Mouse (Mus musculus): ENCODE results near the gene Mypn. TPM values are rescaled to one million over a fixed set of nuclear protein-coding genes. Genes with fewer than 3 reads are reported as not detected.

Mypn gene
- polyA plus RNA-seq, 1 experiment from 2014 or later: 8.7 TPM

GRCm38 (mm10) chr10:63123141-63123540 lies 80.6 kb downstream of the Mypn start:
- H3K4me2 ChIP-seq (ENCODE audit: low read length): no peak overlapping the region
- H3K4me1 ChIP-seq (ENCODE audit: control insufficient read depth in 2 of 2, insufficient read depth in 2 of 2, low read length in 2 of 2): peaks cover 2 to 4% of the 10 kb centered on the region in 2 experiments; a peak in 1 of 4 replicates
- H3K4me3 ChIP-seq (ENCODE audit: control insufficient read depth in 1 of 2, insufficient read depth in 1 of 2, low read depth in 1 of 2, low read length in 2 of 2): no peak overlapping the region
- H3K27ac ChIP-seq (replicated peaks in 1 of 2; ENCODE audit: control insufficient read depth in 1 of 2, insufficient read depth in 1 of 2, low read depth in 2 of 2, low read length in 2 of 2): no peak overlapping the region
- H3K27me3 ChIP-seq (ENCODE audit: control insufficient read depth, insufficient read depth, low read length): no peaks in the 10 kb centered on the region
- H3K9me3 ChIP-seq (ENCODE audit: control insufficient read depth, low read length): no peaks in the 10 kb centered on the region
- no peak for ATAC-seq (ENCODE audit: insufficient number of reproducible peaks, insufficient read depth, low FRiP score, low read depth)
- H3K9ac ChIP-seq (ENCODE audit: low read length): no peak overlapping the region
- 0 out of 2 replicates have a peak, but pooled peaks cover 7% of the 10 kb centered on the region for H3K36me3 ChIP-seq (ENCODE audit: control insufficient read depth, insufficient read depth, low read length)
- 72% methylated on average over 8 of the region's 8 CpGs for WGBS

GRCm38 (mm10) chr10:63122516-63122915 lies 81.2 kb downstream of the Mypn start:
- H3K4me2 ChIP-seq (ENCODE audit: low read length): no peak overlapping the region
- no peaks in the 10 kb centered on the region for H3K4me1 ChIP-seq (ENCODE audit: control insufficient read depth in 2 of 2, insufficient read depth in 2 of 2, low read length in 2 of 2)
- H3K36me3 ChIP-seq (ENCODE audit: control insufficient read depth, insufficient read depth, low read length): peaks cover 8% of the 10 kb centered on the region; the same call in 1 of the 2 replicates
- 0 out of 2 replicates have a peak, but pooled peaks cover 2% of the 10 kb centered on the region for H3K9me3 ChIP-seq (ENCODE audit: control insufficient read depth, low read length)
- H3K9ac ChIP-seq (ENCODE audit: low read length): no peak overlapping the region
- no peak overlapping the region for H3K27ac ChIP-seq (replicated peaks in 1 of 2; ENCODE audit: control insufficient read depth in 1 of 2, insufficient read depth in 1 of 2, low read depth in 2 of 2, low read length in 2 of 2)
- WGBS: 34% methylated on average over 8 of the region's 8 CpGs
- no peak for ATAC-seq (ENCODE audit: insufficient number of reproducible peaks, insufficient read depth, low FRiP score, low read depth)
- no peaks in the 10 kb centered on the region for H3K27me3 ChIP-seq (ENCODE audit: control insufficient read depth, insufficient read depth, low read length)
- no peak overlapping the region for H3K4me3 ChIP-seq (ENCODE audit: control insufficient read depth in 1 of 2, insufficient read depth in 1 of 2, low read depth in 1 of 2, low read length in 2 of 2)

DNA sequence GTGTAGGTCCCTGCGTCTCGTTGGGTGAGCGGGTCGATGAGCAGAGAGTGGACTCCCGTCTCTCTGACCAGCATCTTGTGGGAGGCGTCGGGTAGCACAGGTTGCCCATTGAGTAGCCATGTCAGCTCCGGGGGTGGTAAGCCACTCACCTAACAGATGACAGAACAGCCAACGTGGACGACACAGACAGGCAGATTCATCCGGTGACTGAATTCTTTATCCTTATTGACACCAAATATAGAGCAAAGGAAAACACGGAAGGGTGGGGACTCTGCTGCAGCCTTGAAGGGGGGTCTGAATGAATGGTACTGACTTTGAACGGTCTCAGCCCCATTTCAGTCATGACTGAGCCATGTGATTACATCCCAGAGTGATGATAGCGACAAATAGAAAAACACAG lies 81.8 kb downstream of the Mypn start:
- WGBS: 81% methylated on average over 14 of the region's 14 CpGs
- H3K9ac ChIP-seq (ENCODE audit: low read length): no peak overlapping the region
- H3K4me2 ChIP-seq (ENCODE audit: low read length): no peak overlapping the region
- no peak overlapping the region for H3K4me3 ChIP-seq (ENCODE audit: control insufficient read depth in 1 of 2, insufficient read depth in 1 of 2, low read depth in 1 of 2, low read length in 2 of 2)
- H3K27me3 ChIP-seq (ENCODE audit: control insufficient read depth, insufficient read depth, low read length): no peaks in the 10 kb centered on the region
- H3K9me3 ChIP-seq (ENCODE audit: control insufficient read depth, low read length): 0 out of 2 replicates have a peak, but pooled peaks cover 3% of the 10 kb centered on the region
- no peak for ATAC-seq (ENCODE audit: insufficient number of reproducible peaks, insufficient read depth, low FRiP score, low read depth)
- no peaks in the 10 kb centered on the region for H3K4me1 ChIP-seq (ENCODE audit: control insufficient read depth in 2 of 2, insufficient read depth in 2 of 2, low read length in 2 of 2)
- H3K36me3 ChIP-seq (ENCODE audit: control insufficient read depth, insufficient read depth, low read length): peaks cover 13% of the 10 kb centered on the region; the same call in 1 of the 2 replicates
- no peak overlapping the region for H3K27ac ChIP-seq (replicated peaks in 1 of 2; ENCODE audit: control insufficient read depth in 1 of 2, insufficient read depth in 1 of 2, low read depth in 2 of 2, low read length in 2 of 2)

DNA sequence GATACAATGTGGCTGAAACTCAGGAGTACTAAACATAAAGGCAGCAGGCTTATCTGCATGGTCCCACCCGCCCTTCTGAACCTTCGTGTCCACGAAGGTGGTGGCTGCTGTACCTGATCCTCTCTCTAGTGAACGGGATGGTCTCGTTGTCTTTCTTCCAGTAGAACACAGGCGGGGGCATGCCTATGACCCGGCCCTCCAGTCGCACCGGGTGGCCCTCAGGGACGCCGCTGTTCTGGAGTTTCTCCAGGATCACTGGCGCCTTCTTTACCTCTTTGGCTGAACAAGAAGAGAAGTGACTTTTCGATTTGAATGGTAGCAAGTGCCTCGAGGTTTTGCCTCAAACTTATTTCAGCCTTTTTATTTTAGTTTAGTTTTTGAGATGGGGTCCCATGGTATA lies 83.8 kb downstream of the Mypn start:
- no peak overlapping the region for H3K9ac ChIP-seq (ENCODE audit: low read length)
- H3K4me3 ChIP-seq (ENCODE audit: control insufficient read depth in 1 of 2, insufficient read depth in 1 of 2, low read depth in 1 of 2, low read length in 2 of 2): no peak overlapping the region
- no peaks in the 10 kb centered on the region for H3K4me1 ChIP-seq (ENCODE audit: control insufficient read depth in 2 of 2, insufficient read depth in 2 of 2, low read length in 2 of 2)
- H3K27me3 ChIP-seq (ENCODE audit: control insufficient read depth, insufficient read depth, low read length): no peaks in the 10 kb centered on the region
- no peak overlapping the region for H3K4me2 ChIP-seq (ENCODE audit: low read length)
- H3K27ac ChIP-seq (replicated peaks in 1 of 2; ENCODE audit: control insufficient read depth in 1 of 2, insufficient read depth in 1 of 2, low read depth in 2 of 2, low read length in 2 of 2): no peak overlapping the region
- 0 out of 2 replicates have a peak, but pooled peaks cover 3% of the 10 kb centered on the region for H3K9me3 ChIP-seq (ENCODE audit: control insufficient read depth, low read length)
- WGBS: 64% methylated on average over 14 of the region's 14 CpGs
- peaks cover 13% of the 10 kb centered on the region for H3K36me3 ChIP-seq (ENCODE audit: control insufficient read depth, insufficient read depth, low read length)
- no peak for ATAC-seq (ENCODE audit: insufficient number of reproducible peaks, insufficient read depth, low FRiP score, low read depth)

DNA sequence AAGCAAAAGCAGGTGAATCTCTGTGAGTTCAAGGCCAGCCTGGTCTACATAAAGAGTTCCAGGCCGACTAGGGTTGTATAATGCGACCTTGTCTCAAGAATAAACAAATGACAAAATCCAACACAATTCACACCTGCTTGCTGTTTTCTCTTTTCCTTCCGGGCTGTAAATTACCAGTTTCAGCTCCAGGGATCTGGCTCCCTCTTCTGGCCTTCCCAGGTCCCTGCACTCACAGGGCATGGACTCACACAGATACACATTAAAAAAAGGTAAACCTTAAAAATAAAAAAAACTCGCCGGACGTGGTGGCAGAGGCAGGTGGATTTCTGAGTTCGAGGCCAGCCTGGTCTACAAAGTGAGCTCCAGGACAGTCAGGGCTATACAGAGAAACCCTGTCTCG lies 86.2 kb downstream of the Mypn start:
- WGBS: 94% methylated on average over 8 of the region's 8 CpGs
- Histone ChIP-seq H3K9ac (ENCODE audit: low read length) (no peak overlapping the region), H3K4me1 (ENCODE audit: control insufficient read depth in 2 of 2, insufficient read depth in 2 of 2, low read length in 2 of 2) (no peaks in the 10 kb centered on the region), H3K27me3 (ENCODE audit: control insufficient read depth, insufficient read depth, low read length) (no peaks in the 10 kb centered on the region), H3K4me3 (ENCODE audit: control insufficient read depth in 1 of 2, insufficient read depth in 1 of 2, low read depth in 1 of 2, low read length in 2 of 2) (no peak overlapping the region), H3K36me3 (ENCODE audit: control insufficient read depth, insufficient read depth, low read length) (peaks cover 9% of the 10 kb centered on the region), H3K27ac (replicated peaks in 1 of 2; ENCODE audit: control insufficient read depth in 1 of 2, insufficient read depth in 1 of 2, low read depth in 2 of 2, low read length in 2 of 2) (no peak overlapping the region), H3K4me2 (ENCODE audit: low read length) (no peak overlapping the region), H3K9me3 (ENCODE audit: control insufficient read depth, low read length) (0 out of 2 replicates have a peak, but pooled peaks cover 3% of the 10 kb centered on the region)
- ATAC-seq (ENCODE audit: insufficient number of reproducible peaks, insufficient read depth, low FRiP score, low read depth): no peak

GRCm38 (mm10) chr10:63116376-63116775 lies 87.4 kb downstream of the Mypn start:
- Histone ChIP-seq H3K27me3 (ENCODE audit: control insufficient read depth, insufficient read depth, low read length) (no peaks in the 10 kb centered on the region), H3K4me2 (ENCODE audit: low read length) (no peak overlapping the region), H3K9ac (ENCODE audit: low read length) (no peak overlapping the region), H3K4me3 (ENCODE audit: control insufficient read depth in 1 of 2, insufficient read depth in 1 of 2, low read depth in 1 of 2, low read length in 2 of 2) (no peak overlapping the region), H3K4me1 (ENCODE audit: control insufficient read depth in 2 of 2, insufficient read depth in 2 of 2, low read length in 2 of 2) (no peaks in the 10 kb centered on the region), H3K9me3 (ENCODE audit: control insufficient read depth, low read length) (0 out of 2 replicates have a peak, but pooled peaks cover 3% of the 10 kb centered on the region), H3K36me3 (ENCODE audit: control insufficient read depth, insufficient read depth, low read length) (peaks cover 9% of the 10 kb centered on the region), H3K27ac (replicated peaks in 1 of 2; ENCODE audit: control insufficient read depth in 1 of 2, insufficient read depth in 1 of 2, low read depth in 2 of 2, low read length in 2 of 2) (no peak overlapping the region)
- 91% methylated on average over 9 of the region's 9 CpGs for WGBS
- no peak for ATAC-seq (ENCODE audit: insufficient number of reproducible peaks, insufficient read depth, low FRiP score, low read depth)

DNA sequence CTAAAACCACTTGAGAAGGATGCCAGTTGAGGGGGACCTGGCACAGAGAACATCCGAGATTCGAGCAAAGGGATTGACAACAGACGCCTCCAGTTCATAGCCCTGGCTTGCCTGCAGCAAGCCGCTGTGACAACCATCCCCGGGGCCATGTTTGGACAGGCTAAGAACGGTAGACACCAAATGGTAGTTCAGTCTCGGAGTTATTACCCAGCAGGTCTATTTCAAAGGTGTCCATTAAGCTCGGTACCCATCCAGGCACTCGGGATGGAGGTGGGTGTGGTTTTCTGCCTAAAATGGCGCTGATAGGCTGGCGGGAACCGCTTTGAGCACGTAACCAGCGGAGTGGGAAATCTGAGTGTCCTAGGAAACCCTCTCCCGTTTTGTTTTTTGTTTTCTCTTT lies 87.9 kb downstream of the Mypn start:
- ATAC-seq (ENCODE audit: insufficient number of reproducible peaks, insufficient read depth, low FRiP score, low read depth): no peak
- H3K9me3 ChIP-seq (ENCODE audit: control insufficient read depth, low read length): 0 out of 2 replicates have a peak, but pooled peaks cover 3% of the 10 kb centered on the region
- peaks cover 9% of the 10 kb centered on the region for H3K36me3 ChIP-seq (ENCODE audit: control insufficient read depth, insufficient read depth, low read length)
- H3K4me3 ChIP-seq (ENCODE audit: control insufficient read depth in 1 of 2, insufficient read depth in 1 of 2, low read depth in 1 of 2, low read length in 2 of 2): no peak overlapping the region
- H3K27me3 ChIP-seq (ENCODE audit: control insufficient read depth, insufficient read depth, low read length): no peaks in the 10 kb centered on the region
- no peak overlapping the region for H3K27ac ChIP-seq (replicated peaks in 1 of 2; ENCODE audit: control insufficient read depth in 1 of 2, insufficient read depth in 1 of 2, low read depth in 2 of 2, low read length in 2 of 2)
- H3K9ac ChIP-seq (ENCODE audit: low read length): no peak overlapping the region
- no peak overlapping the region for H3K4me2 ChIP-seq (ENCODE audit: low read length)
- H3K4me1 ChIP-seq (ENCODE audit: control insufficient read depth in 2 of 2, insufficient read depth in 2 of 2, low read length in 2 of 2): no peaks in the 10 kb centered on the region
- 84% methylated on average over 15 of the region's 15 CpGs for WGBS

DNA sequence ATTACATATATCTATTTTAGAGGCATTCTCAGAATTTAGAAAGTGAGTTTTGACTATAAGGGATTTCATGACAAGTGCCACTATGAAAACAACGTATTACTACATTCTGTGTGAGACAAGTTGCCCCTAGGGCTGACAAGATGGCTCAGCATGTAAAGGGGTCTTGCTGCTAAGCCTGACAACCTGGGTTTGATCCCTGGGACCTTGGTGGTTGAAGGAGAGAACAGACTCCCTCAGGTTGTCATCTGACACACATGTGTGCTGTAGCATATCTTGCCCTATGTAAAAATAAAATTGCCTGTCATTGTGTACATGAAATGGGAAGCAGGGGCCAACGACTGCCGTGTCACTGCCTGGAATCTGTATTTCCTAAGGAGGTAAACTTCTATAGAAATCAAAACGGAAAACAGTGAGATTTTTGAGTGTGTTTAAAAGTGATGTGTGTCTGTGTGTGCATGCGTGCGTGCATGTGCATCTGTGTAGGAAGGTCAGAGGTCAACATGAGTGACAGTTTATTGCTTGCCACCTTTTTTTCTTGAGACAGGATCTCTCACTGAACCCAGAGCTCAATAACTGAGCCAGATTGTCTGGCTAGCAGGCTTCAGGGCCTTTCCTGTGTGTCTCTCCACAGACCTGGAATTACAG lies 89.9 kb downstream of the Mypn start:
- H3K27me3 ChIP-seq (ENCODE audit: control insufficient read depth, insufficient read depth, low read length): no peaks in the 10 kb centered on the region
- no peak overlapping the region for H3K4me3 ChIP-seq (ENCODE audit: control insufficient read depth in 1 of 2, insufficient read depth in 1 of 2, low read depth in 1 of 2, low read length in 2 of 2)
- no peak overlapping the region for H3K9ac ChIP-seq (ENCODE audit: low read length)
- H3K27ac ChIP-seq (replicated peaks in 1 of 2; ENCODE audit: control insufficient read depth in 1 of 2, insufficient read depth in 1 of 2, low read depth in 2 of 2, low read length in 2 of 2): no peak overlapping the region
- no peak for ATAC-seq (ENCODE audit: insufficient number of reproducible peaks, insufficient read depth, low FRiP score, low read depth)
- 0 out of 2 replicates have a peak, but pooled peaks cover 3% of the 10 kb centered on the region for H3K9me3 ChIP-seq (ENCODE audit: control insufficient read depth, low read length)
- H3K36me3 ChIP-seq (ENCODE audit: control insufficient read depth, insufficient read depth, low read length): peaks cover 6% of the 10 kb centered on the region
- no peak overlapping the region for H3K4me2 ChIP-seq (ENCODE audit: low read length)
- 84% methylated on average over 6 of the region's 6 CpGs for whole genome bisulfite sequencing
- no peaks in the 10 kb centered on the region for H3K4me1 ChIP-seq (ENCODE audit: control insufficient read depth in 2 of 2, insufficient read depth in 2 of 2, low read length in 2 of 2)
